Mouse (Mus musculus) ovary, postnatal 14 days (tissue): Measurements from ENCODE around the gene Asb16.
"Not testable (repeated sequence)": the region's sequence is repeated elsewhere in the genome, so short reads cannot be mapped to it uniquely, and the experiment has no call there.

Source experiments
- DNase-seq: peaks from one replicate; pipeline ENCODE4 v3.0.0; 2022; ENCODE audit warnings: low spot score

Gene Asb16

DNA sequence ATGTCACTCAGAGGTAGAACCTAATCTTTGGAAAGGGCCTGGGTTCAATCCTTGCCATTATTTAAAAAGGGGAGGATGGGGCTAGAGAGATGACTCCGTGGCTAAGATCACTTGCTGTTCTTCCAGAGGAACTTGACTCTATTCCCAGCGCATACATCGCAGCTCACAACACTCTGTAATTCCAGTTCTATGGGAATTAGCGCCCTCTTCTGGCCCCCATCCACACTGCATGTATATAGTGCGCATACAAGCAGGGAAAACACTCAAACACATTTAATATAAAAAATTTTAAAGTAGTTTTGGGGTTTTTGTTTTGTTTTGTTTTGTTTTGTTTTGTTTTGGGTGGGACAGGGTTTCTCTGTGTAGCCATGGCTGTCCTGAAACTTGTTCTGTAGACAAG, 26.7 kb upstream of the Asb16 start:
- DNase-seq = no peak

DNA sequence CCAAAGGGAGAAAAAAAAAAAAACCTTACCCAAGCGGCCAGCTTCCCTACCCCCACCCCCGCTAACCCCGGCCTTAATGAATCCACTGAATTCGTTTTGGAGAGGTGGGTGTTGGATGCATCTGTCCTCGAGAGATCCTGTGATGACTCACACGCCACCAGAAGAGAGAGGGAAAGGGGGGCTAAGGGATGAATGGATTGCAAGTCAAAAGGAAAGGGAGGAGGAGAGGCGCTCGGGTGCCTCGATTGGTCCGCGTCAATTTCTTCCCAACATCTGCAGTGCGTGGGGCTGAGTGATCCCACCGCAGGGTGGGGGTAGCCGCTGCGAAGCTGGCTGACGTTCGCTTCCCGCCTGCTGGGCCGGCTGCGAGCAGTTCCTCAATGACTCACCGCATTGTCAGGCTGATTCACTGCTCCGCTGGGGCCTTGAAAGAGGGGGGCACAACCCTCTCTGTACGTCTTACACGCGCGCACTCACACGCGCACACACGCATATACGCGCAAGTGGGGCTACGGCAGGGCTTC, 23.6 kb upstream of the Asb16 start:
- DNase-seq = no peak

DNA sequence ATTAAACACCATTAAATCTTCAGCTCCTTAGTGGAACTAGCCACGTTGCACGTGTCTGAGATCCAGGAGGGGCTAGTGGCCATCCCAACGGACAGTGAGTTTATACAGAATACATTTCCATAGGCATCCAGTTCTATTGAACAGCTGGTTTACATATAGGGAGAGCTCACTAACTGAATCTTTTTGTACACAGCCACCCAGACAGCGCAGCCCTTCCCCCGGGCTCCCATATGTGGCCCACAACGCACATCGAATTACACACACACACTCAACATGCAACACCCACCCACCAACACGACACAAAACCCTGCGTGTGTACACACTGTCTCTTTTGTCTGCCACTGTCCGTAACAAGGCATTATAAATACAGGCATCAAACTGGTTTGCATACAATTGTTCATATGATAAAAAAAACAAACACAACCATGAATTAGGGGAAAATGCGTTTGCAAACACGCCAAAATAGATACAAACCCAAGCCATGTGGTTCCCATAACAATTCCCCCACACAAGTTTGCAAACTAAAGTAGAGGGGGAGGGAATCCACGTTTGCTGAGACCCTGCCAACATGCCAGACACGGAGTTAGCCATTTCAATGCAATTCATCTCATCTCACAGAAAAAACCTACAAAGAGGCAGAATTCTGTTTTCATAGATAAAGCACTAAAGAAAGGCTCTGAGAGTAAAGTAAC, 22.8 kb upstream of the Asb16 start:
- no peak for DNase-seq

DNA sequence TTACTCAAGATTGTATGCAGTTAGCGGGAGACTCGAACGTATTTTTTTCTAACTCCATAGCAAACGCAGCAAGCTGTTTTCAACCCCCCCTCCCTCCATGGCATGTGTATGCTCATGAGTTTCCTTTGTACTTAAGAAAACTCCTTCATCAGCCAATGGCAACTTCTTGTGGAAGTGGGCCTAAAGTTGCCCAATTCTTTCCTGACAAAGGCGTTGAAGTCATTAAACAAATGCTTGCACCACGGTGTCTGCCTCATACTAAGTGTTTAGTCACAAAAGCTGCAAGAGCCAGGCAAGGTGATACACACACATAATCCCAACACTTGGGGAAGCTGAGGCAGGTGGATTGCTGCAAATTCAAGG, 22.3 kb upstream of the Asb16 start:
- DNase-seq = no peak

DNA sequence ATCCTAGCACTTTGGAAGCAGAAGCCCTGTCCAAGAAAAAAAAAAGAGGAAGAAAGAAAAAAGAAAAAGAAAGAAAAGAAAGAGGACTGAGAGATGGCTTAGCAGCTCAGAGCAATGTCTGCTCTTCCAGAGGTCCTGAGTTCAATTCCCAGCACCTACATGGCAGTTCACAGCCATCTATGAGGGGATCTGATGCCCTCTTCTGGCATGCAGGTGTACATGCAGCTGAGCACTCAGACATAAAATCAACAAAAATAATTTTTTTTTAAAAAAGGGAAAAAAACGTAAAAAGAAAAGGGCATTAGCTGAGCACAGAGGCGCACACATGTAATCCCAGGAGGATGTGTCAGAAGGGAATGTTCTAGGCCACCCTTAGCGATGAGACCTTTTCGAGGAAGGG, 21.7 kb upstream of the Asb16 start:
- no peak for DNase-seq

DNA sequence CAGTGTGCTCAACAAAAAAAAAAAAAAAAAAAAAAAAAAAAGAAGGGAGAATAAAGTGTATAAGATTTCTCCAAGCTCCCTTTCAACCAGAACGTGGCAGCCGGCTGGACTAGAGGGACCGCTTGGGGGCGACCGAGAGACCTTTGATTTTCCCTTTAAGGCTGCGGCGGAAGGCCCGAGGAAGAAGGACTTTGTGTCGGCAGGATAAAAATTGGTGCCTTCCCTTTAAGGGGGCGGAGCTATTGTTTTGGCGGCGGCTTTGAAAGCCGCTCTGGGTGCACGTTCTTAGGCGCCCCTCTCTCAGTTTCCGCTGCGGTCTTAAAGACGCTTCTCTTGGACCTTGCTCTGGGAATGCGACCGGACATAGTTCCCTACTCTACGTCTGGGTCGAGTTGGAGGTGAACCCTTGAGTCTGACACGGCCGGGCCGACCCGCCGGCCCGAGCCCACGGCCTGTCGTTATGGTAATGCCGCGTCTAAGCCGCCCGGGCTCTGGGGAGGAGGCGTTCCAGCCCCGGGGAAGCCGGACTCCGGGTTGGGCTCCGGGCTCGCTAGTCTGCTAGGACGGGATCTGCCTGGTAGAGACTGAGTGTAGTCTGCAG, 19.8 kb upstream of the Asb16 start, which contains the start of gene BC030867:
Gene BC030867 (plus strand): TSS at position 253 of the 601 bp plus-strand sequence.
- peak; percentile 93 for DNase-seq

DNA sequence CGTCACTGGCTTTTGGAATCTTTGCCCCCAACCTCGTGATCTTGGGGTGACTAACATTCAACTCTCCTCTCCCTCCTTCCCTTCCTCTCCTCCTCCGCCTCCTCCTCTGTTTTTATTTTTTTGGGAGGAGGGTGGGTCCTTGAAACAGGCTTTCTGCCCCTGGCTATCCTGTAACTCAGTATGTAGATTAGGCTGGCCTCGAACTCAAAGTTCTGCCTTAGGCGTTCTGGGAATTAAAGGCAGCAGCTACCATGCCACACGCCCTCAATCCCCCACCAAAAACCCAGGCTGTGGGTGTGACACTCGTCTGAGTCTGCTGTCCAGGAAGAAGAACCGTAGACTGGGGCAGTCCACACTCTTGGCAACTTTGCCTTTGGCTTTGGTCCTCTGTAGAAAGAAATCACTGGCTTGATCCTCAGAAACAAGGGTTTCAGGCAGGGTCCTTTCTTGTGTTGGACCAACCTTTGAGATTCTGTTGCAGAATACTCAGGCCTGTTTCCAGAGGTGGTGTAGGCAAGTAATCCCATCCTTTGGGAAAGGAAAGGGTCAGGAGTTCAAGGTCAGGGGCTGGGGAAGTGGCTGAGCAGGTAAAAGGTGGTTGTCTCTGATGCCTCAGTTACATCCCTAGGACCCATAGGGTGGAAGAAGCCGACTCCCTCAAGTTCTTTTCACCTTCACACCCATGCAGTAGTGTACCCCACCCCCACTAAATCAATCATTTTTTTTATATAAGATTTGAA, 19.0 kb upstream of the Asb16 start:
- no peak for DNase-seq

DNA sequence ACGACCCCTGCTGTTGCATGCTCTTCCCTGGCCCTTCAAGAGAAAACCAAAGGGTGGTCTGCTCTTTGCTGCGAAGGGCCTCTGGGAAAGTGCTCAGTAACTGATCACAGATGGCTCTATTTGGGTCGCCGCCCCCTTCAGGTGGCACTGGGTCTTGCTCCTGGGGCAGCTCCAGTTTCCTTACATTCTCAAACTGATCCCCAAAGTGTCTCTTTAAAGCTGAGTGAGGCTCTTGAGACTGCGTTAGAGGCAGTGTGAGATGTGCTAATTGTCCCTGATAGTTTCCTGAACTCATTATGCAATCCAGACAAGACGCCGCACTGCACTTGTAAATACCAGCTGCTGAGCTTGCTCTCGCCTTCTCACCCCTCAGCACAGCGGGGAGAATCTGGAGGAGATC, 11.0 kb upstream of the Asb16 start:
- DNase-seq = no peak

DNA sequence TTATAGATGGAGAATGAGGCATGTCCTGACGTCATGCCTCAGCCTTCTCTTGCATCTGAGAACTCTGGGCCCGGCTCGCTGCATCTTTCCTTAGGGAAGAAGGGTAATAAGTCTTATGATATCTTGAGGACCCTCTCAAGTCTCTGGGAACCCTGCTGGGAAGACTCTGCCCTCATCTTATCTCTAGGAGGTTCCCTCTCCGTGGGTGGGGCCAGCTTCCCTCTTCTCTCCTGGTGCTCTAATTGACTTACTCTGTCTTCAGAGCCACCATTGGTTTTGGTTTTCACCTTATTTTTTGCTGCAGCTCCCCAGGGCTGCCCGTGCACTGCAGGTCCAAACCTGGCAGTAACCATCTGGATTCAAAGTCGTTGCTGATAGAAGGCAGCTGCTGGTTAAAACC, 10.4 kb upstream of the Asb16 start:
- no peak for DNase-seq

DNA sequence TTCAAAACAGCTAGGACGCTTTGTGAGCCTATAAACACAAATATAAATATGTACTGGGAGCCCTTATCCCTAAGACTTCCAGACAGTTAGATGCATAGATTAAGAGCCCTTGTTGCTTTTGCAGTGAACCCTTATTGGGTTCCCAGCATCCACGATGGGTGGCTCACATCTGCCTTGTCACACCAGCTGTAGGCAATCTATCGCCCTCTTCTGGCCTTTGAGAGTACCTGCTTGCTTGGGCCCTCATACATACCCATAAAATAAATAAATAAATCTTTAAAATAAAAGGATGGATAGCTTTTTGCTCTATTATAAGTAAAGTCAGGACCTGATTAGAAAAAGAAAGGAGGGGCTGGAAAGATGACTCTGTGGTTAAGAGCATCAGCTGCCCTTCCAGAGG, 10.0 kb upstream of the Asb16 start:
- no peak for DNase-seq

DNA sequence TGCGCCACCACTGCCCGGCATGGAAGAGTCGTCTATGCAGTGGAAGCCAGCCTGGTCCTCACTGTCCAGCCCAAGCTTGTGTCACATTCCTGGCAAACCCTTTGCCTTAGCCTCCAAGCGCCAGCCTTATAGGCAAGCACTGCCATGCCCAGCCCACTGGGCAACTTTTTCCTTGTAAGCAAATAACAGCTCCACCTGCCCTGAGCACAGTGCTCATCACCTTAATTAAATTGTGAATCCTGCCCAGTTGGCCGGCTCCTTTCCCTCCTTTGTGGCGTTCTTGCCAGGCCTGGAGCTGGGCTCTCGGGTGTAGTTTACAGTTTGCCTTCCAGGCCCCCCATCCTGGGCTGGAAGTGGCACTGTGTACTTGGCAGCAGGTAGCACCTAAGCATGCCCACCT, 5.3 kb upstream of the Asb16 start:
- DNase-seq = no peak

DNA sequence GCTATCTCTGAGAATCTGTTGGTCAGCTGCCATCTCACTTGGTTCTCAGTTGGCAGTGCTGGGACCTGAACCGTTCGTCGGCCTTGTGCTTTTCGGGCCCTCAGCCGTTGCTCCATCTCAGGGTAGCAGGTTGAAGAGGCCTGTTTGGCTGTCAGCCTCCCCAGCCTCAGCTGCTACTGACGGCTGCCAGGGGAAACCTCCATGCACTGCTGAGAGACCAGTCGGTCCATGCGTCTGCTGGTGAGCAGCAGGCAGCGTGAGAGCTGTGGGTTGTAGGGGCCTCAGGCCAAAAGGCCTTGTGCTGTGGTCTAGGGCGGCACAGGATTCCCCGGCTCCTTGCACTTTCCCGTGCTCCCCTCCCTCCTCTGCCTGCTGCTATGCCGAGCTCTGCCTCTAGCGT, 2.7 kb upstream of the Asb16 start:
- no peak for DNase-seq

DNA sequence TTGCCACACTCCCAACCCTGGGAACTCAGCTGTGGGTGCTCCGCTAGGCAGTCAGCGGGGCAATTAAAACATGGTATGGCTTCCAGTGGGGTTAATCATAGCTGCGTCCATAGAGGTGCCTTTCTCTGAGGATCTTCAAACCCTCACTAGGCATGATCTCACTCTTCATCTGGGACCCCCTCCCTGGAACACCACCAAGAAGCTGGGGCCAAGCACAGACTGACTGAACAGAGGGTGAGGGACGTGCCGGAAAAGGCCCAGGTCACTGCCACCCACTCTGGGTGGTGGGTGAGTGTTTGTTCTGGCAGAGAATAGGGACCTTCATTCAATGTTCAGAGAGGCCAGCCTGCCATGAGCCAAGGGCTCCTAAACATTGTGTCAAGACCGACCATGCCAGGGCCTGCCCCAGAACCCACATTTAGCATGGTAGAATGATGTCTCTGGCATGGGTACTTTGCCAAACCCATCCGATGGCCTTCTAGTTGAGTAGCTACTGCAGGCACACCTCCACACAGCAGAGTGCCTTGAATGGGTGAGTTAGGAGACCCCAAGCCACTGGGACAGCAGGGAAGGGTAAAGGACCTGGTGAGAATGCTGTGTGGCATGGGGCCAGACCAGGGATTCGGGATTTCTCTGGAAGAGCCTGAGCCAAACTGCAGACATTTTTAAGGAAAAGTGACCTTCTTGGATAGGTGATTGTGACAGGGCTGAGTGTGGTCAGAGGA, 1.8 kb upstream of the Asb16 start:
- no peak for DNase-seq

DNA sequence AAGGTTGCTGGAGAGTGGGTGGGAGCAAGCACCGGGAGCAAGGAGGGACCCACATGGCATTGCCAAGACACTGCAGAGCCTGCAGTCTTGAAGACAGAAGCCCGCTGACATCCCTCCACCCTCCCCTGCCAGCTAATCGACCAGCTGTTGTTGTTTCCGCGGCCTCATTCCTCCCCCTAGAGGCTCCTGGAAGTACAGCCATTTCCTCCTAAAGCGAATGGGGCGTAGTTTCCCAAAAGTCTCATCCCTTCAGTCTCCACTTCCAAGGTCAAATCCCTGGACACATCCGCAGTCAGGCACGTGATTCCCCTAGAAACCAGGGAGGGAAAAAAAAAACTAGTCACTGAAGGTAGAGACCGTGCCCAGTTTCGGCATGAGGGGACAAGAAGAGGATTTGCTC, 1.1 kb upstream of the Asb16 start:
- peak; percentile 61 for DNase-seq

DNA sequence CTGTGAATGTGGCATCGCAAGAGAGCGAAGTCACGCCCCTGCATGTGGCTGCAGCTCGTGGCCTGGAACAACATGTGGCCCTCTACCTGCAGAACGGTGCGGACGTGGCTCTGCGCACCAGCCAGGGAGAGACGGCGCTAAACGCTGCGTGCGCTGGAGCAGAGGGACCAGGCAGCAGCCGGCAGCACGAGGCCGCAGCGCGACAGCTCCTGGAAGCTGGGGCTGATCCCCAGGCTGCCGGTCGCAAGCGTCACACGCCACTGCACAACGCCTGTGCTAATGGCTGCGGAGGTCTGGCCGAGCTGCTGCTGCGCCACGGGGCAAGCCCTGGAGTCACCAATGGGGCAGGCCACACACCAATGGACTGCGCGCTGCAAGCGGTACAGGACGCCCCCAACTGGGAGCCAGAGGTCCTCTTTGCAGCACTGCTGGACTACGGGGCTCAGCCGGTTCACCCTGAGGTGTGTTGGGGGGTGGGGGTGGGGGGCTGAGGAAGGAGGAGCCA, 7.9 kb downstream of the Asb16 start:
- no peak for DNase-seq

DNA sequence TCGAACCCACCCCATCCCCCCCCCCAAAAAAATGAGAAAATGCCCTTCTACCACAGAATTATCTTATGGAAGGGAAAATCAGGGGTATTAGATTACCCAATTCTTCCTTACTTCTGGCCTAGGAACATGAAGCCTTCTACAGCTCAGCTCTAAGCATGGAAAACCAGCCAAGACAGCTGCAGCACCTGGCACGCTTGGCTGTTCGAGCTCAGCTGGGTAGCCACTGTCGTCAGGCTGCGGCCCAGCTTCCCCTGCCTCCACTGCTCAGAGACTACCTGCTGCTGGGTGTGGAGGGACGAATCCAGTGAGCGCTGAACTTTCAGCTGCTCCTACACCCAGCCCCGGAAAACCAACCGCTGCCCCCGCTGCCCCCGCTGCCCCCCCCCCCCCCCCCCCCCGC, 9.2 kb downstream of the Asb16 start:
- no peak for DNase-seq

DNA sequence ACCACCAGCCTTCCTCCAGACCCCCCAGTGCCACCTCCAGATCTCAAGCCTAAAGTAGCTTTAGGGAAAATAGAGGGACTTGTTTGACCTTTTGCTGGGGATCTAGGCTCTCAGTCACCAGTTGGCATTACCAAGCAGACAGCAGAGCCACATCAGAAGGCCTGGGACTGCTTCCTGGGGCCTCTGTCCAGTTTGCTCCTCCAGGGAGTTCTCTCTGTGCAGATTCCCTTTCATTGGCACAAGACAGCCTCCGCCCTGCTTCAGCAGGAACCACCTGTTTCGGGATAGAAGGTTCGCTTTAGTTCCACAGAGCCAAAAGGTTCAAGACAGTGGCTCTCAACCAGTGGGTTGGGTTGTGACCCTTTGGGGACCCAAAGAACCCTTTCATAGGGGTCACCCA, 11.1 kb downstream of the Asb16 start:
- no peak for DNase-seq

DNA sequence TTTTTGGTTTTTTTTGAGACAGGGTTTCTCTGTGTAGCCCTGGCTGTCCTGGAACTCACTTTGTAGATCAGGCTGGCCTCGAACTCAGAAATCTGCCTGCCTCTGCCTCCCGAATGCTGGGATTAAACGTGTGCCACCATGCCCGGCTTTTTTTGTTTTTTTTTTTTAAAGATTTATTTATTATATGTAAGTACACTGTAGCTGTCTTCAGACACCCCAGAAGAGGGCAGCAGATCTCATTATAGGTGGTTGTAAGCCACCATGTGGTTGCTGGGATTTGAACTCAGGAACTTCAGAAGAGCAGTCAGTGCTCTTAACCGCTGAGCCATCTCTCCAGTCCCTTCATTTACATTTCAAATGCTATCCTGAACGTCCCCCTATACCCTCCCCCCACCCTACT, 11.7 kb downstream of the Asb16 start:
- DNase-seq = not testable (repeated sequence)

DNA sequence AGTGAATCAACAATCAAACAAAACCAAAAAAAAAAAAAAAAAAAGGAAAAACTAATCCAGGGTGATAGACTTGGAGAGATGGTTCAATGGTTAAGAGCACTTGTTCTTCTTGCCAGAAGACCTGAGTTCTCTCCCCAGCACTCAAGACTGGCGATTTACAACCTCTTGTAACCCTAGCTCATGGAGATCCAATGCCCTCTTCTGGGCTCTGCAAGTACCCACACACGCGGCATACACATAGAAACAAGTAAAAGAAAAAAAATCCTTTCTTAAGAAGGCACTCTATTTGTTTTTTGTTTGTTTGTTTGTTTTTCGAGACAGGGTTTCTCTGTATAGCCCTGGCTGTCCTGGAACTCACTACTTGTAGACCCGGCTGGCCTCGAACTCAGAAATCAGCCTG, 15.4 kb downstream of the Asb16 start:
- no peak for DNase-seq

DNA sequence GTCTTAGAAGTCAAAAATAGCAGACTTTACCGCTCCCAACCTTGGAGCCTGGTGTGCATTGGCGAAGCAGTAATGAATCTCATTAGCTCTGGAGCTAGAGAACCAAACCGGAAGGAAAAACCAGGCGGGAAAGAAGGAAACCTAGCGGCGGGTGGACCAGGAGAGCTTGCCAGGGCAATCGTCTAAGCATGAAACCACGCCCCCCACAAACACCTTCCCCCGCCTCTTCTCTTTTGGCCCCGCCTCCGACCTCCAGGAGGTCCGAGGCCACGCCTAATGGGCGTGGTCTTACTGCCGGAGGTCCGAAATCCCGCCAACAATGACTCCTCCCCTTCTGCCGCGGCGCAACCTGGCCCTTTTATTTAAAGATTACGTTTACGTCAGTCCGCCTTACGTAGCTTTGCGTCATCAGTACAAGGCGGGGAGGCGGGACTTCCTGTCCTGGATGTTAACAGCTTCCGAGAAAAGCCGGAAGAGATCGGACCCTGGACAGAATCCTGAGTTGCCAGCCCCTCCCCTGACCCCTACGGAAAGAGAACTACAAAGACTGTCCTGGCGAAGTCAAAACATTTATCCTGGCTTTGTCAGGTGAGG, 16.1 kb downstream of the Asb16 start, which contains the start of gene Tmub2:
Gene Tmub2 (plus strand): TSS at position 431 of the 594 bp plus-strand sequence.
- DNase-seq = peak; percentile 90

DNA sequence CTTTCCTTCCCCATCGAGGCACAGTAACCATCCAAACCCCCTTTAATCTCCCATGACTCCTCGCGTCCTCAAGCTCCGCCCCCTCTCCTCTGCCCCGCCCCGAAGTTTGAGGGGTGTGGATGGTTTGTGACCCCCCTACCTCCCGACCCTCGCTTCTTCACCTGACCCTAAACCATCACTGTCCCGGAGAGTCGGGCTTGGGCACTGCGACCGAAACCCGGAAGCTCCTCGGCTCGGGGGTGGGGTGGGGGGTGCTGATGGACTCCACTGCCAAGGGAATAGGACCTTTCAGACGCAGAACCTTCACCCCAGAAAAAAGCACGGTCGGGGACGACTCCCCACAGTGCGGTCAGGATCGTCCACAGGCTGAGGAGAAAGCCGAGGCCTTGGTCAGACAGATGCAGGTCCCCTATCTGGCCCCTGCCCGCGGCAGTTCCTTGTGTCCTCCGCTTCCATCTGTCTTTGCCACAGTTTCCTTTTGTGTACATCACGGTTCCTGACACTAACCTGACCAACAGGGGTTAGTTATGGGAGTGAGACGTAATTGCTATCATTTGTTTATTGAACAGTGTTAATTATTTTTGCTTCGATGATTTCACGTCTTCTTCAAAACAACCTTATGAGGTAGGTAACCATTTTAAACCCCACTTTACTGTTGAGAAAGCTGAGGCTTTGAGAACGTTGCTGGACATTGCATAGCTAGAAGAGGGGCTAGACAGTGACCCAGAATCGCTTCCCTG, 16.7 kb downstream of the Asb16 start:
- DNase-seq = no peak
